In the genomic region with DNA sequence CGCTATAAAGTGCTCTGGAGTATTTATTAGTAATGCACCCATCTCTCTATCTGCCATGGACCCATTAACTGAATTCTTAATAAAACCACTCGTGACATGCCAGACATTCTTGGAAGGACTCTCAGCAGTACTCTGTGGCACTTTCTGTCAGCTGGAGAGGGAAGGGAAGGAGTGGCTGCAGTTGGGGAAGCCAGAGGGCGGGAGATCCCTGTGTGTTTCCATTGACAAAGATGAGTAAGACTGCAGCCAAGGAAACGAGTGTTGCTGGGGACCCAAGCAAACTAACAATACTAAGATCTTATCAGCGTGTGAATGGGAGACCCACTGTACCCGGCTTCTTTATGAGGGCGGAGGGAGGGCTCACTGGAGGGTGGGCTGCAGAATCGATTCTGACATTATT, we compare ENCODE assay signal across 9 mouse cellular contexts. TPM values are rescaled to one million over a fixed set of nuclear protein-coding genes. Genes with fewer than 3 reads are reported as not detected.
DNase-seq lines count a peak whose midpoint lies in the region; ATAC-seq lines count a peak whose summit lies in the region.
"Had no signal": no experiment of that assay in that cellular context is flagged by ENCODE, and none has a peak within 500 bp of the region (broad histone marks: within the 10 kb centered on the region; RNA-seq: fewer than 3 reads in every experiment).

No protein-coding gene starts in this region.

- no peak for ATAC-seq in forebrain, embryonic 13.5 days
- ATAC-seq in midbrain, embryonic 16.5 days: no peak
- ATAC-seq in monocyte, adult 5-6 weeks (replicated peaks; ENCODE audit: insufficient number of reproducible peaks, low FRiP score, low TSS enrichment, poor library complexity, severe bottlenecking): no peak

- no peaks in the 10 kb centered on the region for H3K27me3 ChIP-seq in forebrain, embryonic 13.5 days
- no peaks in the 10 kb centered on the region for H3K27me3 ChIP-seq in midbrain, embryonic 16.5 days (ENCODE audit: control insufficient read depth, insufficient read depth, low read depth, low read length)

- peak overlapping the region; percentile 95 for H3K27ac ChIP-seq in forebrain, embryonic 13.5 days
- peak overlapping the region; percentile 69 for H3K27ac ChIP-seq in midbrain, embryonic 16.5 days (ENCODE audit: low read length)

- peak overlapping the region; percentile 93 for H3K4me2 ChIP-seq in forebrain, embryonic 13.5 days
- H3K4me2 ChIP-seq in midbrain, embryonic 16.5 days (ENCODE audit: low read length): peak overlapping the region; percentile 96

- H3K9me3 ChIP-seq in forebrain, embryonic 13.5 days (replicated peaks): no peaks in the 10 kb centered on the region
- H3K9me3 ChIP-seq in midbrain, embryonic 16.5 days (replicated peaks; ENCODE audit: control insufficient read depth, low read length, poor library complexity, severe bottlenecking): no peaks in the 10 kb centered on the region
- H3K9me3 ChIP-seq: megakaryocyte, embryonic 14.5 days had no signal

- peak; percentile 95 for DNase-seq in heart, adult 11 months
- DNase-seq in heart, postnatal 10 days: no peak
- peak; percentile 24 to 45 for DNase-seq in kidney, postnatal 25 days
- no peak for DNase-seq in adipocyte (ENCODE audit: low spot score)
- DNase-seq in cerebellum, postnatal 10 days: no peak

- peak overlapping the region; percentile 97 for H3K9ac ChIP-seq in forebrain, embryonic 13.5 days
- peak overlapping the region; percentile 78 for H3K9ac ChIP-seq in midbrain, embryonic 16.5 days (ENCODE audit: low read depth, low read length)

- H3K4me3 ChIP-seq in forebrain, embryonic 13.5 days: peak overlapping the region; percentile 96
- H3K4me3 ChIP-seq in midbrain, embryonic 16.5 days (ENCODE audit: low read depth, low read length): peak overlapping the region; percentile 91

- intact Hi-C loops in heart, postnatal 10 days (cut with DNase I): no loop called here

- 16% methylated on average over 8 of the region's 8 CpGs for WGBS in forebrain, embryonic 13.5 days
- 8% methylated on average over 8 of the region's 8 CpGs for WGBS in midbrain, embryonic 16.5 days

- H3K4me1 ChIP-seq in forebrain, embryonic 13.5 days: peaks cover 69% of the 10 kb centered on the region
- H3K4me1 ChIP-seq in midbrain, embryonic 16.5 days (ENCODE audit: control insufficient read depth, insufficient read depth, low read length): peaks cover 57% of the 10 kb centered on the region

- no peaks in the 10 kb centered on the region for H3K36me3 ChIP-seq in forebrain, embryonic 13.5 days (ENCODE audit: poor library complexity, severe bottlenecking)
- H3K36me3 ChIP-seq in midbrain, embryonic 16.5 days (ENCODE audit: control insufficient read depth, insufficient read depth, low read length): no peaks in the 10 kb centered on the region

RNA-seq across cellular contexts. Expression of gene Cemip2, which starts 2.5 kb away (rescaled TPM):
- total RNA-seq in heart, postnatal 10 days (2021): 10 to 100 TPM; 30.1 to 31.4 TPM
- 54.2 and 61.3 TPM in 2 replicates for polyA plus RNA-seq in forebrain, embryonic 13.5 days (2015; fragmentation: Nextera tagmentation; extraction: Ambion mirVana)
- 28.8 and 38.8 TPM in 2 replicates for polyA plus RNA-seq in midbrain, embryonic 16.5 days (2015; fragmentation: Nextera tagmentation; extraction: Ambion mirVana)
- 13.1 to 24.4 TPM (median 16.6 TPM) in 3 replicates for total RNA-seq in monocyte, adult 5-6 weeks (2017)

Comparison
In these comparisons a context has a peak if more than half of its experiments do, and no peak if none do; other contexts are left out.
1. DNase-seq: peak in heart, adult 11 months (single experiment) and kidney, postnatal 25 days (2 of 2); none in heart, postnatal 10 days (0 of 2), adipocyte (single experiment) and cerebellum, postnatal 10 days (0 of 2).